Mouse (Mus musculus): ENCODE measurements around the gene Grem2.

The Grem2 gene

GRCm38 (mm10) chr1:174811846-174812245 lies 109.8 kb downstream of the Grem2 start:
- DNase-seq (ENCODE audit: low read depth in 2 of 2, low spot score in 2 of 2) = no peak

- no peak for DNase-seq (ENCODE audit: low read depth in 2 of 2, low spot score in 2 of 2)
These were observed 133.0 kb downstream of the Grem2 start for GRCm38 (mm10) chr1:174788617-174789016.

Measured in CD8-positive naive resting alpha-beta T cell, adult 2 months (primary cell).